Mouse (Mus musculus) megakaryocyte, embryonic 14.5 days (primary cell): ENCODE measurements at regions not wholly inside any gene's neighbourhood (a gene's known extent, or its start where the extent isn't known, plus 50 kb on each side); places are given as distances from the start of the nearest gene placed in this dataset.

Experiments used
- H3K27me3 ChIP-seq: replicated peaks from 2 replicates; pipeline ENCODE3; 2012; ENCODE audit warnings: inconsistent platforms
- H3K36me3 ChIP-seq: replicated peaks from 2 replicates; pipeline ENCODE3; 2012; ENCODE audit warnings: low read length, inconsistent platforms, mixed read lengths
- H3K4me1 ChIP-seq: 2 replicates; pipeline ENCODE4 v1.6.1; 2012; ENCODE audit warnings: inconsistent platforms
- H3K4me3 ChIP-seq: replicated peaks from 2 replicates; pipeline ENCODE3; 2012; ENCODE audit warnings: moderate library complexity, mild to moderate bottlenecking, inconsistent platforms
- H3K9me3 ChIP-seq: 2 replicates; pipeline ENCODE4 v1.6.1; 2012; ENCODE audit warnings: inconsistent platforms
- FLI1 ChIP-seq: IDR thresholded peaks from 2 replicates; pipeline ENCODE4 v1.6.1; 2012; ENCODE audit warnings: low read length, inconsistent platforms, mixed read lengths
- GATA1 ChIP-seq: IDR thresholded peaks from 3 replicates; pipeline ENCODE4 v1.6.1; 2012; ENCODE audit warnings: mixed read lengths, low read length, inconsistent platforms, borderline replicate concordance

- Histone ChIP-seq H3K4me3 (no peak overlapping the region), H3K4me1 (no peaks in the 10 kb centered on the region), H3K27me3 (no peaks in the 10 kb centered on the region), H3K36me3 (no peaks in the 10 kb centered on the region), H3K9me3 (peaks cover 10% of the 10 kb centered on the region; the same call in 1 of the 2 replicates)
- TF ChIP-seq GATA1 = no peak
- TF ChIP-seq FLI1 = no peak
Observed at GRCm38 (mm10) chr3:33902431-33902830, 58.3 kb upstream of the Ccdc39 start.

GRCm38 (mm10) chr3:33903326-33903725, 59.2 kb upstream of the Ccdc39 start:
- H3K4me3 ChIP-seq = no peak overlapping the region
- TF ChIP-seq GATA1 (no peak), FLI1 (no peak)
- no peaks in the 10 kb centered on the region for H3K36me3 ChIP-seq
- peaks cover 10% of the 10 kb centered on the region; the same call in 1 of the 2 replicates for H3K9me3 ChIP-seq
- no peaks in the 10 kb centered on the region for H3K27me3 ChIP-seq
- no peaks in the 10 kb centered on the region for H3K4me1 ChIP-seq

DNA sequence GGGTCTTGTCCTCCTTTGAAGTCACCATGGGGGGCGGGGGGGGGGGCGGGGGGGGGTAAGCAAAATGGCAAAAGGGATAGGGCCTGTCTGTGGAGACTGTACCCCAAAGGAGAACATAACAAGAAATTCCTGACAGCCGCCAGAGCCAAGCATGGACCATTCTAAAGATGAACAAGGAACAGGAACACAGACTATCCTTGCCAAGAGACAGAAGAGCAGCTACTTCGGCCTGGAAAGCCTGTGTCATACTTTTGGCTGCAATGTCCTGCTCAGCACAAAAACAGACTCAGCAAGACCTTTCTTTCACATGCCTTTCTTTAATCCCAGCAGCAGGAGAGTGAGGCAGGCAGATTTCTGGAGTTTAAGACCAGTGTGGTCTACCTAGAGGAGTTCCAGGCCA, 59.7 kb upstream of the Ccdc39 start:
- Histone ChIP-seq H3K36me3 (no peaks in the 10 kb centered on the region), H3K27me3 (no peaks in the 10 kb centered on the region), H3K9me3 (peaks cover 10% of the 10 kb centered on the region; the same call in 1 of the 2 replicates), H3K4me1 (no peaks in the 10 kb centered on the region), H3K4me3 (no peak overlapping the region)
- TF ChIP-seq GATA1 (no peak), FLI1 (no peak)

GRCm38 (mm10) chr3:33904854-33905678, 61.0 kb upstream of the Ccdc39 start:
- Histone ChIP-seq H3K4me3 (no peak overlapping the region), H3K9me3 (peaks cover 14% of the 10 kb centered on the region; the same call in 1 of the 2 replicates), H3K27me3 (no peaks in the 10 kb centered on the region), H3K4me1 (no peaks in the 10 kb centered on the region), H3K36me3 (no peaks in the 10 kb centered on the region)
- no peak for TF ChIP-seq FLI1
- no peak for TF ChIP-seq GATA1

GRCm38 (mm10) chr3:33905679-33906007, 61.5 kb upstream of the Ccdc39 start:
- Histone ChIP-seq H3K4me3 (no peak overlapping the region), H3K9me3 (peaks cover 14% of the 10 kb centered on the region; the same call in 1 of the 2 replicates), H3K27me3 (no peaks in the 10 kb centered on the region), H3K36me3 (no peaks in the 10 kb centered on the region), H3K4me1 (no peaks in the 10 kb centered on the region)
- TF ChIP-seq GATA1 (no peak), FLI1 (no peak)

GRCm38 (mm10) chr3:33907061-33907460, 63.0 kb upstream of the Ccdc39 start:
- no peaks in the 10 kb centered on the region for H3K4me1 ChIP-seq
- H3K9me3 ChIP-seq = peaks cover 14% of the 10 kb centered on the region; the same call in 1 of the 2 replicates
- H3K36me3 ChIP-seq = no peaks in the 10 kb centered on the region
- no peak for TF ChIP-seq GATA1
- no peak for TF ChIP-seq FLI1
- no peaks in the 10 kb centered on the region for H3K27me3 ChIP-seq
- H3K4me3 ChIP-seq = no peak overlapping the region

GRCm38 (mm10) chr3:33911559-33911958, 67.4 kb upstream of the Ccdc39 start:
- Histone ChIP-seq H3K27me3 (no peaks in the 10 kb centered on the region), H3K36me3 (no peaks in the 10 kb centered on the region), H3K9me3 (peaks cover 21% of the 10 kb centered on the region), H3K4me1 (no peaks in the 10 kb centered on the region), H3K4me3 (no peak overlapping the region)
- no peak for TF ChIP-seq FLI1
- TF ChIP-seq GATA1 = no peak

- no peak overlapping the region for H3K4me3 ChIP-seq
- no peaks in the 10 kb centered on the region for H3K4me1 ChIP-seq
- no peak for TF ChIP-seq FLI1
- no peak for TF ChIP-seq GATA1
- no peaks in the 10 kb centered on the region for H3K36me3 ChIP-seq
- no peaks in the 10 kb centered on the region for H3K27me3 ChIP-seq
- peaks cover 18% of the 10 kb centered on the region for H3K9me3 ChIP-seq
Observed at GRCm38 (mm10) chr3:33913470-33913869, 69.4 kb upstream of the Ccdc39 start.

DNA sequence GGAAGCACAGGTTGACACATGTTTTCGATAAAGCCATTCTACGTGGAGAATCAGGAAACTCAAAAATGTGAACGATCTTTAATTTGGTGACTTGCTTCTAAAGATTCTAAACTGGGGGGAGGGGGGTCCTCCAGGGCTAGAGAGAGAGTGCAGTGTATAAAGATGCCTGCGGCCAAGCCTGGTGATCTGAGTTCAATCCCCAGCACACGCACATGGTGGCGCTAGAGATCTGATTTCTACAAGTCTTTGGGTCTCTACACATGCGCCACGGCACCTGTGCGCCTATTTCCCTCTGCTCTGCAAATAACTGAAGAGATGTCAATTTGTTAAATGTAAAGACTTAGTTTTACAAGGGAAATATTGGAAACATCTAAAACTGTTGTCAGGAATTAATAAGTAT, 70.3 kb upstream of the Ccdc39 start:
- TF ChIP-seq FLI1 = no peak
- no peak for TF ChIP-seq GATA1
- Histone ChIP-seq H3K4me1 (no peaks in the 10 kb centered on the region), H3K9me3 (peaks cover 18% of the 10 kb centered on the region), H3K4me3 (no peak overlapping the region), H3K36me3 (no peaks in the 10 kb centered on the region), H3K27me3 (no peaks in the 10 kb centered on the region)

- Histone ChIP-seq H3K27me3 (no peaks in the 10 kb centered on the region), H3K9me3 (peaks cover 16% of the 10 kb centered on the region), H3K4me1 (no peaks in the 10 kb centered on the region), H3K36me3 (no peaks in the 10 kb centered on the region), H3K4me3 (no peak overlapping the region)
- TF ChIP-seq FLI1 = no peak
- no peak for TF ChIP-seq GATA1
Observed at GRCm38 (mm10) chr3:33915777-33916176, 71.7 kb upstream of the Ccdc39 start.

DNA sequence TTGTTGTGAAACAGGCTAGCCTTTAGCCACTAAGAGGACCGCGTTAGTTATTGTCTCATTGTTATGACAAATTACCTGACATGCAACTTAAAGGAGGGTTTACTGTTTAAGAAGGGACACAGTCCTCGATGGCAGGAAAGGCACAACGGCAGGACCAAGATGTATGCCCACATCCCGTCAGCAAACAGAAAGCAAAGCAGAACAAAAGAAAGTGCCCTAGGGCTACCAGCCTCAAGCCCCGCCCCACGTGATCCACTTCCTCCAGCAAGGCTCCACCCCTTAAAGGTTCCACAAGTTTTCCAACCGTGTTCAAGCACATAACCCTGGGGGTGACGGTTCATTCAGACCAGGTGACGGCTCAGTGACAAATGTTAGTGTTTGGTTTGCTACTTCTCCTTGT, 72.2 kb upstream of the Ccdc39 start:
- no peak for TF ChIP-seq FLI1
- TF ChIP-seq GATA1 = no peak
- Histone ChIP-seq H3K4me3 (no peak overlapping the region), H3K27me3 (no peaks in the 10 kb centered on the region), H3K4me1 (no peaks in the 10 kb centered on the region), H3K36me3 (no peaks in the 10 kb centered on the region), H3K9me3 (peaks cover 16% of the 10 kb centered on the region)
